9 mouse cellular contexts compared by ENCODE assay signal in genomic region chr2:174284807-174285457, GRCm38 (mm10). TPM values are rescaled to one million over a fixed set of nuclear protein-coding genes. Genes with fewer than 3 reads are reported as not detected.
DNase-seq lines count a peak whose midpoint lies in the region; ATAC-seq and TF ChIP-seq lines count a peak whose summit lies in the region.
"Had no signal": no experiment of that assay in that cellular context is flagged by ENCODE, and none has a peak within 500 bp of the region (broad histone marks: within the 10 kb centered on the region; RNA-seq: fewer than 3 reads in every experiment).

No protein-coding gene starts in this region.

- no peak for DNase-seq in heart, postnatal 25 days (ENCODE audit: low spot score)
- peak; percentile 54 for DNase-seq in embryo, embryonic 9.5 days (ENCODE audit: extremely low spot score)
- no peak for DNase-seq in hindbrain, postnatal 0 days (ENCODE audit: low spot score)
- no peak for DNase-seq in midbrain, postnatal 0 days (ENCODE audit: low spot score)
- DNase-seq in right cerebral cortex, postnatal 25 days: no peak
- no peak for DNase-seq in frontal cortex, postnatal 14 days (ENCODE audit: low spot score in 2 of 2)
- DNase-seq in cerebellum, postnatal 25 days: no peak
- DNase-seq: kidney, adult 8-10 months had no signal

- WGBS in heart, embryonic 14.5 days: 44% methylated on average over 57 of the region's 58 CpGs
- WGBS in hindbrain, postnatal 0 days: 44% methylated on average over 58 of the region's 58 CpGs
- WGBS in midbrain, postnatal 0 days: 51% methylated on average over 58 of the region's 58 CpGs

- no peak overlapping the region for H3K9ac ChIP-seq in heart, embryonic 14.5 days (ENCODE audit: low read length)
- no peak overlapping the region for H3K9ac ChIP-seq in hindbrain, postnatal 0 days (replicated peaks; ENCODE audit: low read length)
- H3K9ac ChIP-seq in midbrain, postnatal 0 days (replicated peaks; ENCODE audit: low read length, poor library complexity, severe bottlenecking): no peak overlapping the region

- no peak for TF ChIP-seq CTCF in hindbrain, postnatal 0 days (IDR thresholded peaks at IDR 0.05; ENCODE audit: low read depth)
- no peak for TF ChIP-seq CTCF in midbrain, postnatal 0 days (IDR thresholded peaks at IDR 0.05)

- peaks cover 24% of the 10 kb centered on the region for H3K9me3 ChIP-seq in heart, embryonic 14.5 days (ENCODE audit: control insufficient read depth, low read length)
- no peaks in the 10 kb centered on the region for H3K9me3 ChIP-seq in hindbrain, postnatal 0 days (ENCODE audit: low read length)
- H3K9me3 ChIP-seq in midbrain, postnatal 0 days (ENCODE audit: low read length): 0 out of 2 replicates have a peak, but pooled peaks cover 4% of the 10 kb centered on the region

- intact Hi-C loops in heart, postnatal 25 days (cut with DNase I): loop anchor here (10.0 kb wide), 1 partner anchor 1100 kb away; no protein-coding TSS in a partner anchor

- H3K4me3 ChIP-seq in heart, embryonic 14.5 days (ENCODE audit: control insufficient read depth in 1 of 2, insufficient read depth in 1 of 2, low read depth in 1 of 2, low read length in 2 of 2): peak overlapping the region; percentile 14 to 29
- peak overlapping the region; percentile 22 for H3K4me3 ChIP-seq in hindbrain, postnatal 0 days (ENCODE audit: low read length)
- H3K4me3 ChIP-seq in midbrain, postnatal 0 days (ENCODE audit: low read depth, low read length): peak overlapping the region; percentile 29

- no peaks in the 10 kb centered on the region for H3K4me1 ChIP-seq in heart, embryonic 14.5 days (ENCODE audit: control insufficient read depth in 2 of 2, insufficient read depth in 2 of 2, low read length in 2 of 2)
- no peaks in the 10 kb centered on the region for H3K4me1 ChIP-seq in hindbrain, postnatal 0 days (ENCODE audit: insufficient read depth, low read length)
- H3K4me1 ChIP-seq in midbrain, postnatal 0 days (ENCODE audit: insufficient read depth, low read length): no peaks in the 10 kb centered on the region

- peak overlapping the region; percentile 50 for H3K4me2 ChIP-seq in heart, embryonic 14.5 days (ENCODE audit: low read length)
- H3K4me2 ChIP-seq in hindbrain, postnatal 0 days (ENCODE audit: low read depth, low read length): peak overlapping the region; percentile 43
- H3K4me2 ChIP-seq in midbrain, postnatal 0 days (ENCODE audit: low read depth, low read length, poor library complexity, severe bottlenecking): peak overlapping the region; percentile 51

- no peak for ATAC-seq in heart, embryonic 14.5 days (ENCODE audit: insufficient number of reproducible peaks, insufficient read depth, low FRiP score, low read depth)
- ATAC-seq in hindbrain, postnatal 0 days: no peak
- ATAC-seq in midbrain, postnatal 0 days (ENCODE audit: low FRiP score): no peak

- peaks cover 70% of the 10 kb centered on the region for H3K36me3 ChIP-seq in heart, embryonic 14.5 days (ENCODE audit: control insufficient read depth, insufficient read depth, low read length)
- peaks cover 3% of the 10 kb centered on the region; the same call in 1 of the 2 replicates for H3K36me3 ChIP-seq in hindbrain, postnatal 0 days (ENCODE audit: insufficient read depth, low read length)
- H3K36me3 ChIP-seq in midbrain, postnatal 0 days (ENCODE audit: insufficient read depth, low read length): peaks cover 33% of the 10 kb centered on the region

- H3K27ac ChIP-seq in heart, embryonic 14.5 days (replicated peaks in 1 of 2; ENCODE audit: control insufficient read depth in 1 of 2, insufficient read depth in 1 of 2, low read depth in 2 of 2, low read length in 2 of 2): no peak overlapping the region
- H3K27ac ChIP-seq in hindbrain, postnatal 0 days: no peak overlapping the region
- H3K27ac ChIP-seq in midbrain, postnatal 0 days (ENCODE audit: low read depth, low read length): no peak overlapping the region

- peaks cover 52% of the 10 kb centered on the region for H3K27me3 ChIP-seq in heart, embryonic 14.5 days (ENCODE audit: control insufficient read depth, insufficient read depth, low read length)
- H3K27me3 ChIP-seq in hindbrain, postnatal 0 days (ENCODE audit: insufficient read depth, low read length): peaks cover 25% of the 10 kb centered on the region
- H3K27me3 ChIP-seq in midbrain, postnatal 0 days (ENCODE audit: insufficient read depth, low read length): peaks cover 29% of the 10 kb centered on the region

RNA-seq across cellular contexts. Expression of gene Gnas, which starts 0.8 kb away (rescaled TPM):
- 1,524 and 1,578 TPM in 2 replicates for polyA plus RNA-seq in heart, embryonic 14.5 days (2014; fragmentation: Nextera tagmentation; extraction: Ambion mirVana)
- total RNA-seq in heart, postnatal 25 days (2021): 1,000 to 10,000 TPM; 1,170 to 1,213 TPM
- total RNA-seq in hindbrain, postnatal 0 days (2014; rRNA removed): 1,738 and 1,782 TPM in 2 replicates
- 1,873 and 1,902 TPM in 2 replicates for polyA plus RNA-seq in hindbrain, postnatal 0 days (2015; fragmentation: Nextera tagmentation; extraction: Ambion mirVana)
- 1,613 and 1,637 TPM in 2 replicates for total RNA-seq in midbrain, postnatal 0 days (2014; rRNA removed)
- polyA plus RNA-seq in midbrain, postnatal 0 days (2015; fragmentation: Nextera tagmentation; extraction: Ambion mirVana): 1,739 and 1,834 TPM in 2 replicates
